Mouse (Mus musculus) layer of hippocampus, postnatal 36 days (tissue): ENCODE data around the gene Cacnb4. TPM values are rescaled to one million over a fixed set of nuclear protein-coding genes. Genes with fewer than 3 reads are reported as not detected.
A peak's percentile ranks its signal among the peaks of the same experiment; 100 is the strongest.

Experiments used
- DNase-seq, 2 experiments: peaks; one replicate each; pipeline ENCODE4 v3.0.0; 2022
- total RNA-seq, 2 experiments: library from RNA; stranded (reverse); gene quantifications; 2 replicates each; pipeline ENCODE4 v1.2.3; 2021

Gene Cacnb4
- total RNA-seq, 2 experiments from 2014 or later, result 73.8 to 74.8 TPM

DNA sequence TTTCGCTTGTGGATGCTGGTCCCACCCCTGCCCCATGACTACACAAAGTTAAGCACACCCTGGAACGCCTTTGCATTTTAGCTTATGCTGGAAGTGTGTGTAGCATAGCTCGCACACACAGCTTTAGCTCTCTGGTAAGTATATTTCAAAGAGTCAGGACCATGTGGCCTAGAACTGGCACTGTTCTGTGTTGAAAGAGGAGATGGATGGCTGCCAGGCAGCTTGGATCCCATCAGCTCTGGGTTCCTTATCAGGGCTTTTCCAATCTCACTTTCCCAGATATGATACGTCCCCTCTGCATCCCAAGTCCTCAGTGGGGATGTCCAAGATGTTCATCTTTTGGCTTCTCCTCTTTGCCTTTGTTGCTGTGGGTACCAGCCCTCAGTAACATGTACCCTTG lies 157.9 kb downstream of the Cacnb4 start:
- no peak for DNase-seq

DNA sequence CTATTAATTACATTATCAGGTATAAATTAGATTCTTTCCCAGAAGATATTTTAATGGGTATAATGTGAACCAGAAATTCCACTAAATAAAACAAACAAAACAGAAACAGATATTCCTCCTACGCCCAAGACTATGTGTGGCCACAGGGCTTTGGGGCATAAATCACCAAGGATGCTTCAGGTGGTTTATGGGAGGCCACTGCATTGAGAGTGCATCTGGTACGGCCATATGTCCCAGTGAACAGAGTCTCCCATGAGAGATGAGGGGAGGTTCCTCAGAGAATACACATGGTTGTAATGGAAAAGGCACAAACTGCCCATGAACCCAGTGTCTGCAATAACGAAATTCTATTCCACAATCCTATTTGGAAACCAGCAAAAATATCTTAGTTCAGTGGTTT lies 160.1 kb downstream of the Cacnb4 start:
- DNase-seq, result no peak

DNA sequence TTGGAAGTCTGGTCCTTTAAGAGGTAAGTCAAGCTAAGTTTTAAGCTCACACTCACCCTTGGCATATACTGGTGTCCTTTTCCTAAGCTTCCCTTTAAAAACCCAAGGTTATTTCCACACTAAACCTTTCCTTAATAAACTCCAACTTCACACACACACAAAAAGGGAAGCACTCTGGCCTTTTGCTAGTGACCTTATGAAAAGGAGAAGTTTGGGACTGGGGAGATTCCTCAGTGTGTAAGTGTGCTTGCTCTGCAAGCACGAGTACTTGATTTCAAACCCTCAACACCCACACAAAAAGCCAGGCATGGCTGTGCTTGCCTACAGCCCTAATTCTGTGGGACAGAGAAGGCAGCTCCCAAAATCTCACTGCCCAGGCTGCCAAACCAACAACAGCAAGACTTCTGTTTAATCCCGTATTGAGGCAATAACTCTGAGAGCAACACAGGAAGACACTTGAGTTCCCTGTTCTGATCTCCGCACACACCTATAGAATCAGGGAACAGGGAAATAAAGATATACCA lies 163.7 kb downstream of the Cacnb4 start:
- DNase-seq, result no peak

DNA sequence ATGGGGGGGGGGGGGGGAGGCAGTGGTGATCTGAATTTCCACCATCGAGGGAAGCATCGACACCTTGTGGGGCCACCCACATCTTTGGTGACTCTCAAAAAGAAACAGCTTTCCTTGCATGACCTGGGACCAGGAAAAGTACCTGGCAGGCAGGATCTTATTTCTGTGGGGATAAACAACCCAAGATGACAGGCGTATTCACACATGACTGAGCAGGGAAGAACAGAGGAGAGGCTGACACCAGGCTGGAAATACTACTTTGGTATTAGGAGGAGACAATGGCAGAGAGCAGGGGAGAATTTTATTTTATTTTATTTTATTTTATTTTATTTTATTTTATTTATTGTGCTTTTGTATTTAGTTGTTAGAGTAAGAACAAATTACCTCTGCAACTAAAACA lies 164.4 kb downstream of the Cacnb4 start:
- DNase-seq, result no peak

DNA sequence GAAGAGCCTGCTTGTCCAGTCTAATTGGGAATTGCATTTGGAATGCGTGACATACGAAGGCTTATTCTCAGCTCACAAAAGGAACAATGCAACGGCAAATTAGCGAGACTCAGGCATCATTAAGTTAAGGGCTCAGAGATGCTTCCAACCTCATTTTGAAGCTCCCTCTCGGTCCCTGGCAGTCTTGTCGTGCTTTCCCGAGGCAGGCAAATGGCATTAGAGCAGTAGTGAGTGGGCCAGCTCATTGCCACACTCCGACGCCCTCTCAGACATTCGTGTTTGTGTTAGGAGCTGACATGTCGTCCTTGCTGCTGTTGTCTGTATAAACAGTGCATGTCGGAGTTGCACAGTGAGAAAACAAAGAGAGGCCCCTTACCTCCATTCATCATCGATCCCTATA lies 164.8 kb downstream of the Cacnb4 start:
- no peak for DNase-seq

DNA sequence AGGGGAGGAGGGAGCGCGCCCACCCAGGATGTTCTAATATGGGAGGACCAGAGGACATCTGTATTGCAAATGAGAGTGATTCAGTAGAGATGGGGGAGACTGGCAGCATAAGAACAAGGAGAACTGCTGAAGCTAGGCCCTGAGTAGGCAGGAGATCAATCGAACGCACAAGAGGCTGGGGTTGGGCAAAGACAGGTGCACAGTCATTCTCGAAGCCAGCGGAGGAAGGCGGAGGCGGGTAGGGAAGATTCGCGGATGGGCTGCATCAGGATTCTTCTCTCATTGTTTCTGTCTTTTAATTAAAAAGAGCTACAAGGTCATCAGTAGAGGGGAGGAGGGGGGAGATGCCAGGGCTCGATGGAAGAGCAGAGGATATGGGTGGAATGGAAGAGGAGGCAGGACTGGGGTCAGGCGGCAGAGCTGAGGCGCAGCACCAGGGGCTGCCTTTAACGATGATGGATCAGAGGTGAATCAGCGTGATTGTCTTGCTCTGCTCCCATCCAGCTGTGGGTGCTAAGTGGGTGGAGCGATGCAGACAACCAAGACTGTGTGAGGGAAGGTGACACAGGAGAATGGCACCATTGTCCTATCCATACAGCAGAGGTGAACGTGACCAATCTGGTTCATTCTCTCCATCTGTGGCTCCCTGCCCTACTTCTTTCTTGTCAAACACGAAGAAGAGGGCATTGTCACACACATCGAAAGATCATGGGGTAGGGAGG lies 166.7 kb downstream of the Cacnb4 start:
- no peak for DNase-seq

DNA sequence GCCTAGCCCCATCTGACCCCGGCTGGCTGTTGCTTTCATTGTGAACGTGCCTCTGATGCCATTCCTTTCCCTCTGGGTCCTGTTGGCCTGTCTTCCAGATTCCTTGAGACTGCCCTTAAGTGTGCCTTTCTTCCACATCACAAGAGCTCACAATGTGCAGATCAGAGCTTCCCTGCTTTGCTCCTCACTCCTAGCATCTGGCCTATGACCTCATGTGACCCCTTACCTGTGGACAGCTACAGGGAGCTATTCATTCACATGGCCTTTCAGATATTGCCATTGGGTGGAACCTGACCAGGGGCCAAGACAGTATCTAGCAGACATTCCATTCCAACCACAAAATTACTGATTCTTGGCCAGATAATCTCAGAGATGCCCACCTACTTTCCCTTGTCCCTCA lies 171.5 kb downstream of the Cacnb4 start:
- DNase-seq, result no peak

DNA sequence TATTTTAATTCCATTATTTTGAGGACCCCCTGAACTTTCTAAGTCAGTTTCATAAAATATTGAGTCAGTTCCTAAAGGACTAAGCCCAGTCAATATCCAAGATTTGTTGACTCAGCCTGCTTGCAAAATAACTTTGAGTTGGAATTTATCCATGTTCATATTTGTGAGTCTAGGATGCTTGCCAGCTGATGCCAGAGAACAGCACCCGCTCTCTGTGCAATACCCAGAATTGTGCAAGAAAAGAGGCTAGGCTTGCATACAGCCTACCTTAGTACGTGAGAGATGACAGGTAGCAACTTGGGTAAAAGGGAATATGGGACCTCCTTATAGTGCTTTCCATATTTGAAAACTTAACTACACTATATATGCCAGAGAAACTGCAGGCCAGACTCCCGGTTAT lies 171.9 kb downstream of the Cacnb4 start:
- DNase-seq, result no peak

DNA sequence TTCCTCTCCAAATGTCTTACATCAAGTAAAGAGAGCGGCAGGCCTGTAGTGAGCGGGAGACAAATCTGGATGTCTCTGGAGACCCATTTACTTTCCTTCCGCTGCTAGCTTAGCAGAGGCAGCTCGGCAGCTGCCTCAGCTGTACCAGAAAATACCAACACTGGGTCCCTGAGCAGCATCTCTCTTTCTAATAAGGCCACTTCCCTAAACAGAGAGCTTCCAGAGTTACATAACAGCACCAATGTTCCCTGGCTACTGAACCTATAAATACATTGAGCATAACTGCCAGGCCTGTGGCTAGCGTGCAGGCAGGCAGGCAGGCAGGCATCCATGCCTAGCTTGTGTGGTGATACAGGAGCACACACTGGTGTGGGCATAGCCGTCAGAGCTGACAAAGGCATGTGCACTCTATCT lies 176.8 kb downstream of the Cacnb4 start:
- peak in 1 of 2 experiments; percentile 36 for DNase-seq

DNA sequence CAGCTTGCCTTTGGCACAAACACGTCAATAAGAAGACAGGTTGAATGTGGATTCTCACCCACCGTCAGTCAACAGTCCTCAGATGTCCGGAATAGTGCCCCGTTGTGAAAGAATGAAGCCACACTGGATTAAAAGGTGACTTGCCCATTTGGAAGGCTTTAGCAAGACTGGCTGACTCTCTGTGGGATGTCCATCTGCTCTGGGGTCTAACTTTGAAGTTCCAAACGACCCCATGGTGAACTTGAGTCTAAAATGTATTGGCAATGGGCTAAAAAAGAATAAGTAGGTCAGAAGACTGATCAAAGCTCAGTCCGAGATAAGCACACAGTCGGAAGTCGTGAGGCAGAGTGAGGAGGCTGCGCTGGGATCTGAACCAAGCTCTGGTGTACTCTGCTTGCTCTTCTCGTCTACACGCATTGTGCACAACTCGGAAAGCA lies 177.5 kb downstream of the Cacnb4 start:
- no peak for DNase-seq

DNA sequence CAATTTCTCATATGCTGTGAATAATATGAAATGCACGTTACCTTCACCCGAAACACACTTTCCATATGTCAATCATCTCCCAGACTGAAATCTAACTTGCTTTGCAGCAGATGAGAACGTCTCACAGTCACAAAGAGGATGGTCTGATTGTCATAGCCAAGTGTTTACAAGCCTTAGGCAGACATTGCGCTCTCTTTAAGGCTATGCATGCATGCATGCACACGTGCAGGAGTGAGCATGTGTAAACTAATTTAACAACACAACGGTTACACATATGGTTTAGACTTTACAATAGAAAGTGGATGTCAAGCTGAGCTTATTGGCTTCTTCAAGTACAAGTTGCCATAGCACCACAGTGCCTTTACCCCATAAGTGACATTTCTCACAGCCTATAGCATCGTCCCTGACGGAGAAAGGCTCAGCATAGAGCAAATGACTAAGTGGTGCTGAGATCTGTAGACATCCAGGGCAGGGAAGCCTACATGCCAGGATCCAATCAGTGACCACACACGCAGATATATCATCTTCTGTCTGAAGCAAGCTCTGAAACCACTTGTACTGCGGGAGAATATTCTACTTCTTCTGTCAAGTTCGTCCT lies 181.4 kb downstream of the Cacnb4 start:
- no peak for DNase-seq

DNA sequence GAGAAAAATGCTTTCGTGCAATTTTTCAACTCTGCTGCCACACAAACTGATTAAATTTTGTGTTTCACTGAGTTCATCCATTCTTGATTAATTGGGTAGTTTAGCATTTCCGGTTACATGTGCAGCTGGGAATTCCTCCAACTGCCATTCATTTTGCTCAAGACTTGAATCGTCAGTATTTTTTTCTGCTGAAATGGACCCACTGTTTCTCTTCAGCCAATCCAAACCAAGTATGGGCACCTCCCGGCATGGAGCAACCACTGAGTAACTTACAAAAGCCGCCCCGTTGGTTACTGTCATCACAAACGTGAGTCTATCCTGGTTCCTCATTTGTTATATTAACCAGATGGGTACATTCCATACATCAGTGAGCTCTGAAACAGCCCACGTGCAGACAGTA lies 182.4 kb downstream of the Cacnb4 start:
- no peak for DNase-seq

DNA sequence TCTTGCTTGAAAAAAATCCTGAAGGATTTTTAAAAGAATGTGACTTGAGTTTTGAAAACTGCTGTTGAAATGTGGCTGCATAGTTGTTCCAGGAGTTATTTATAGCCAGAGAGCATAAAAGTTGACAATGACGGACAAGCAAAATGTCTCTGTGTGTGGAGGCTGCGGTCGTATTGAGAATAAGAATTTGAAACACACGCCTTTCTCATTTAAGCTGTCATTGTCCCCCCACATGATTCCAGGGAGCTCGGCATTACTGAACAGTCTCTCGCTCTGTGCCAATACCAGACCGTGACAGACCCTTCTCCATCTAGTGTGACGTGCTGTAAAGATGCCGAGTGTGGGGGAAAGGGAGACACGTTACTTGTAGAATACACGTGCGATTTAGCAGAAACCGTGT lies 183.8 kb downstream of the Cacnb4 start:
- no peak for DNase-seq

DNA sequence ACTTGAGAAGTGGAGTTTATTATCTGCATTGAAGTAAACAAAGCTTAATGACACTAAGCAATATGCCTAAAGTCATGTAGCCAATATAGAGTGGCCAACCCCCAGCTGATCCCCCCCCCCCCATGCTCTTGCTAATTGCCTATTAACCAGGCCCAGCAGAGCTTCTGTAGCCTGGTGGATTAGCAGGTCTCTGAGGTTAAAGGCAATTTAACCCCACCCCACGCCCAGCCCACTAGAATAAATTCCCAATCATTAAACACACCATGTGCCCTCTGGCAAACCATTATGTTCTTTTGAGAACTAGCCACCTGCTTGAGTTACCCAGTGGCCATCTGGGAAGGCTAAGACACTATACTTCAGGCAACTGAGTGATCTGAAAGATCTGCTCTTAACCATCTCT lies 186.8 kb downstream of the Cacnb4 start:
- DNase-seq, result no peak

DNA sequence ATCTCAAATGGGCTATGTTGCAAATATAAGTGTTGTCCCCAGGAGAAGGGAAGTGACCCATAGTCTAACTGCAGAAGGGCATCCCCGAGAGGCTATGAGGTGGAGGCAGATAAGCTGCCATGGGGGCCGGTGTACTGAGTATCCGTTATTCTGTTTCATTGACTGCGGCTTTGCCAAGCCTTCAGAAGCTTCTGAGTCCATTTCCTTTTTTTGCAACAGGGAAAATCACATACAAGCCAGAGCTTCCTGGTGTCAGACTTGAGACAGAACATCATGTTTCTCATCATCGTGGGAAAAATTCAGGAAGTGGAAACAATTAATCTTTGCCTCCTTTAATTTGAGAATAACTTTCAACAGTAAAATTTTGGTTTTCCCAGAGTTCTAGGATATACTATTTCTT lies 193.1 kb downstream of the Cacnb4 start:
- DNase-seq, result no peak

DNA sequence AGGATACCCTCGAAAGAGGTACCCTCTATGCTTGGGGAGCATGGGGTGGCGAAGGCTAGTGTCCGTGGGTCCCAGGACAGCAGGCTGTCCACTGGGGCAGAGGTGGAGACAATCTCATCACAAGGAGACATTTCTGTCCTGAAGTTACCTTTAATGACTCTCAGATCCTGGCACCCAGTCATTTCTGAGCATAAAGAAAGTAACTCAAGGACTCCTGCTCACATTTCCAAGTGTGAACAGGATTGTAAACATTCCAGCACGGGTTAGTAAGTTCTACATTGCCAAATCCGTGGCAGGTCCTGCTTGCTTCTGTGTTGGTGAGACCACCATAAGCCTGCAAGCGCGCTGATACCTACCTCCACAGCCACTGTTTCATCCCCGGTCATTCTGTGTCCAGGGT lies 196.2 kb downstream of the Cacnb4 start:
- no peak for DNase-seq

DNA sequence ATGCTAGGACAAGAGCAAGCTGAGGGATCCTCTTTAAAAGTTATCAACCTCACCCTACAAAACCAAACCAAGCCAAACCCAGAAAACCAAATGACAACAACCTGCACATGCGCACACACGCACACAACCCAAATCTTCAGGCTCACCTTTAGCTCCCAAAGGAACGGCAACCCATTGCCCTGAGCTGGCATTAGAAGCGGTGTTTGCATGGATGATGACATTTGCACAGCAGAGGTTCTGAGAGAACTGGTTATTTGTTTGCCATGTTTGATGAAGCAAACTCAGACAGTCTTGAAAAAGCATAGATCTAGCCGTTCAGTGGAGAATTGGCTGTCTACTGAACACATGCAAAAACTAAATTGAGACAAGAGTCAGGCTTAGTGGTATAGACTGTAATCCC lies 198.1 kb downstream of the Cacnb4 start:
- DNase-seq, result no peak

DNA sequence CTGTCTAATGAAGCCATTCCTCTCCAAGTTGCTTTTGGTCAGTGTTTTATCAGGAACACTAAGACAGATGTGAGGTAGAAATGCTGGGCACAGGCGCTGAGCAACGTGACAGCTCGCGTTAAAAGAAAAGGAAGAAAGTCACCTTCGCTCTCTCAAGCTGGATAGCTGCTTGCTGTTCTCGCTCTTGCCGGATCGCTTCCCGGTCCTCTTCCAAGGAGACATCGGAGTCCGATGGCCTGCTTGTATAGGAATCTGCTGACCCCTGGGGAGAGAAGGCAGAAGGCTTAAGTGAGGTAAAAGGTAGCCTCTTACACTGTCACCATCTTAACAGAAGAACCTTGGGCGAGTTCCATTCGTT lies 199.1 kb downstream of the Cacnb4 start:
- no peak for DNase-seq

DNA sequence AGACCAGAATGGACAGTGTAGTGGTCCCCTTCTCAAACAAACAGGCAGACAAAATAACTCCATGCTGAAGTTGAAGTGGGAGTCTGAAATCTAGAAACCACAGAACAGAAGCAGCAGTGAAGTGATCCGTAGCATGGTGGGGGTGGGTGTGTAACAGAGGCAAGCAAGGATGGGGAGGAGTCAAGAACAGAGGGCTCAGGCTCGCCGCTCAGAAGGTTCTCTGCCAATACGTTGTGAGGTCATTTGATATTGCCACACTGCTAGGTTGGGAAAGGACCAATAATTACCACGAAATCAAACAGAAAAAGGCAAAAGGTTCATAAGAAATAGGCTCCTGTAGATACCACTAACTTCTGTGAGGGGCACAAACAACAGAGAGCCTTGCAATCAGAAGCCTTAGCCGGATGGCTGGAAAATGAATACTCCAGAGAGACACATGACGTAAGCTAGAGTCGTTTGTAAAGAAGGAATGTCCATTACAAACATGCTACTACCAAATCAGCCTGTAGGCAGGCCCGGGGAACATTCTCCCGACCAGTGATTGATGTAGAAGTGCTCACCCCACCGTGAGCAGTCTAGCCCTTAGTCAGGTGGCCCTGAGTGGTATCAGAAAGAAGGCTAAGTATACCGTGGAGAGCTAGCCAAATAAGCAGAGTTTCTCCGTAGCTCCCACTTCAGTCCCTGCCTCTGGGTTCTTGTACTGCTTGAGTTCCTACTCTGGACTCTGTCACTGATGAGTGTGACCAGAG lies 199.7 kb downstream of the Cacnb4 start:
- DNase-seq, result no peak

DNA sequence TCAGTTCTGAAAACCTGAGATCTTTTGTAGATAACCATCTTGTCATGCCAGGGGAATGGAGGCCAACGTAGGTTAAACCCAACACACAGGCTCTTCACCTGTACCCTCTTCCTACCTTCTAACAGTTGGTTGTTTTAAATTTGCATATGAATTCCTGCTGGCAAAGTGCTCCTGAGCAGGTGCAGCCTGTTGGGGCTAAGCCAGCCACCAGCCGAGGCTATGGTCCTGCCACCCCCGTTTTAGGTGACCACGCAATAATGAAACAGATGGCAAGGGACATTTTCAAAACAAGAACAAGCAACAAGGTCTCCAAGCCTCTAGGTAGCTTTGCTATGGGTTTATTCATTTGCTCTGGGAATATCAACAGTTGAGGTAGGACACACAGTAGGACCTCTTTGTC lies 200.8 kb downstream of the Cacnb4 start:
- no peak for DNase-seq

DNA sequence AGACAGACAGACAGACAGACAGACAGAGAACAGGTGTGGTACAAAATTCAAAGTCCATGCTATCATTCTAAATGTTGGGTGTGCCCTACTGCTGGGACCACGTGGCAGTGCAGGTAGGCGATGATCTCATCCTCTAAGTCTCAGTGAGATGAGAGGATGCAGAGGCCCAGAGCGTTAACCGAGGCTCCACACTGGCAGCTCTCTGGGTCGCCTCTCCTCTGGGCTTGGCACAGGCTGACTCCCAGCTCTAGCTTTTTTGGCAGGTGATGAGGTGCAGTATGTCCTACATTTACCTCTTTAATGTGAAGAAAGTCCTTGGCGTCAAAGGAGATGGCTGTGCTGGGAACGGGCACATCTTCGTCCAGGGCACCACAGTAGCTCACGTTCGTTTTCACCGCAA lies 202.1 kb downstream of the Cacnb4 start:
- no peak for DNase-seq

DNA sequence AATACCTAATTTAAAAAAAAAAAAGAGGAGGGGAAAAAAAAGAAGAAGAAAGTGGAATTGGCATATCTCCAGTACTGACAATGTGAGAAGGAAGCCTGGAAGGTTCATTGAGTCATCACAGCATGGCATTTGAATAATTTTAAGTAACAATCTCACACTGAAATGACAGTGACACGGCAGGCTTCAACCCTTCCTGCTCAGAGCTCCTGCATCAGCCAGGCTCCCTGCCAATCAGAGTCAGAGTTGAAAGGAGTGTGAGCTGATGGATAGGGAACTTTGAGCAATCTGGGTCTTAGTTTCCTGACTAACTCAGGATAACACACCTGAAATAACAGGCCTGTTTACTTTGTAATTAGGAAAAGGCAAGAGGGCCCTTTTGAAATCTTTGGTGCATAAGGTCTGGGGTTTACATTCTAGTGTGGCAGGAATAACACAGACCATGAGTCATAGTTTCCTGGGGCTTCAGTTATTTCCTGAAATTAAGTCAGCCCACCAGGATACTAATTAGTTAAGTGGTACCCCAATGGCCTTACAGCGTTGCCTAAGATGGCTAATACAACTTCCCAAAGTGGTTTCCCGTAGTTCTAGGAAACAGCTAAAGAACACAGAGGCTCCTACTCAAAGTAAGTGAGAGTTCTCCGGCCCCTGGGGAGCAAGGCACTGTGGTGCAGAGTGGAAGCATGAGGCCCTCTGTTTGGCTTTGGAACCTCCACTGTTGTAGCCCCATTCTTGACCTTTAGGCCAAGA lies 204.9 kb downstream of the Cacnb4 start:
- DNase-seq, result no peak

DNA sequence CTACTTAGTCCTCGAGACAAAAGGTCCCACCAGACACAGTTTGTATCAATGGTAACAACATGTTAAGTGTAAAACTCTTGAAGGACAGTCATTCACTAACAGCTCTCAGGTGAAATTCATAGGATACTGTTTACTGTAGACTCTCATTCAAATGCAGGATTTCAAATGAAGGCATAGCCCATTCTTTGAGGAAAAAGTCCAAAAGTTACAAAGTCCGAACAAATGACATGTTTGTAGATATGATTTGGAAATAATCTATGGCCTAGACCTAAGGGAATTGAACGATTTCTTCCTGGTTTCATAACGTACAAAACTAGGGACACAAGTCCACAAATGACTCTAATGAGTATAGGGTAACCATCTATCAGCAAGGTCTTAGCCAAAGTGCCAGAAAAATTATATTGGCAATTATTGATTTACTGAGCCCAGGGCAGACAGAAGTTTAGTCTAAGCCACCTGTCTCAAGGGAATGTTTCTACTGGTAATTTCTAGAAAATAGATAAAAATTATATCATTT lies 206.5 kb downstream of the Cacnb4 start:
- DNase-seq, result no peak
